Mouse (Mus musculus): ENCODE results near the gene Arhgef2. TPM values are rescaled to one million over a fixed set of nuclear protein-coding genes. Genes with fewer than 3 reads are reported as not detected.

The Arhgef2 gene
- polyA plus RNA-seq (2021; fragmentation: Nextera tagmentation): 51.9 and 53.2 TPM in 2 replicates
- long read RNA-seq, experiment 1, full-length matches to known transcripts: 10 of 110 reads
- long read RNA-seq, experiment 1, partial matches to known transcripts: 54 of 110 reads
- long read RNA-seq, experiment 1, other reads (novel, unspliced or antisense): 46 of 110 reads
- long read RNA-seq, experiment 2, full-length matches to known transcripts: 78 of 358 reads
- long read RNA-seq, experiment 2, partial matches to known transcripts: 55 of 358 reads
- long read RNA-seq, experiment 2, other reads (novel, unspliced or antisense): 225 of 358 reads

GRCm38 (mm10) chr3:88605666-88606065 lies at the start of gene Arhgef2:
Gene Arhgef2, plus strand, starts transcription at chr3:88605966.

DNA sequence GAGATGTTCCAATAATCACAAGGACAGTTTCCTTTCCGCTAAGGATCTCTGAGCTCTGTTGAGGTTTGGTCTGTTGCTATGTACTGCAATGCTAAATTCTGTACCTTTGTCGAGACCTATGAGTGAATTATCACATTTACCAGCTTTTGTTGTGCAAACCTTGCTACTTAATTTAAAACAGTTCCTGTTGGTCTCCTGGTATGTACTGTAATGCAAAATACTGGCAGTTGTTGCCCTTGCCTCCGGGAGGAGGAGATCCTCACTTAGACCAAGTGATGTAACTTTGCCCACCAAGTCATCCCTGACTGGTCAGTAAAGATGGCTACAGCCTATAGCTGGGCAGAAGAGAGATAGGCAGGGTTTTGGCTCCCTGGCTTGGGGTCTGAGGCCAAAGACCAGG lies 30.2 kb upstream of the Arhgef2 start, which contains the start of gene Ssr2:
TSS of gene Ssr2 (plus strand) at position 337 of the 400 bp plus-strand sequence.

DNA sequence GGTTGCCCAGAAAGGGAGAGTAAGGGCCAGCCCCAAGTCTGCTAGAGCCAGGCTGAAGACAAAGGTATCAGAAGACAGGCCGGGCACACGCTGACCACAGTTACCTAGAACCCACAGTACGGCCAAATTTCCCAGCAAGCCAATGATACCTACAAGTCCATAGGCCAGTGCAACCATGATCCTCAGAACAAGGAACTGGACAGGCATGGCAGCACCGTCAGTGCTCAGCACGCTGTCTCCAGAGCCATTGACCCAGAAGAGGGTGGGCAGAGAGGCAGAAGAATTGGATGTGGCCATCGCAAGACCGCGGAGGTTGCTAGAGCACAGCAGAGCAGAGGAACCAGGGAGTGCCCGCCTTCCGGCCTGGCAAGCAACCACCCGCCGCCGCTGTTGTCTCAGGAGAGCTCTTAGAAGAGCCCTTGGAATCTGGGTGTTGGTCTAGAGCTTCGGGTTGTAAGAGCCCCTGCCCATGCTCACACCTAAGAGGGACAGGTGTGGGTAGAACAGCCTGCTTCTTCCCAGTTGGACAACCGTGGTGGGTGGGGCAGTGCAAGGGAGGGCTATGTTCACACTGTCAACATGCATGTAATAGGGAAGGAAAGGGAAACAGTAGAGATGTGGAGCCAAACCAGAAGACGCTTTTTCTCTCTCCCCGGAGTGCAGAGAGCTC lies 47.2 kb downstream of the Arhgef2 start, which contains the start of gene Rxfp4:
TSS of gene Rxfp4 (minus strand) at position 297 of the 670 bp plus-strand sequence.

DNA sequence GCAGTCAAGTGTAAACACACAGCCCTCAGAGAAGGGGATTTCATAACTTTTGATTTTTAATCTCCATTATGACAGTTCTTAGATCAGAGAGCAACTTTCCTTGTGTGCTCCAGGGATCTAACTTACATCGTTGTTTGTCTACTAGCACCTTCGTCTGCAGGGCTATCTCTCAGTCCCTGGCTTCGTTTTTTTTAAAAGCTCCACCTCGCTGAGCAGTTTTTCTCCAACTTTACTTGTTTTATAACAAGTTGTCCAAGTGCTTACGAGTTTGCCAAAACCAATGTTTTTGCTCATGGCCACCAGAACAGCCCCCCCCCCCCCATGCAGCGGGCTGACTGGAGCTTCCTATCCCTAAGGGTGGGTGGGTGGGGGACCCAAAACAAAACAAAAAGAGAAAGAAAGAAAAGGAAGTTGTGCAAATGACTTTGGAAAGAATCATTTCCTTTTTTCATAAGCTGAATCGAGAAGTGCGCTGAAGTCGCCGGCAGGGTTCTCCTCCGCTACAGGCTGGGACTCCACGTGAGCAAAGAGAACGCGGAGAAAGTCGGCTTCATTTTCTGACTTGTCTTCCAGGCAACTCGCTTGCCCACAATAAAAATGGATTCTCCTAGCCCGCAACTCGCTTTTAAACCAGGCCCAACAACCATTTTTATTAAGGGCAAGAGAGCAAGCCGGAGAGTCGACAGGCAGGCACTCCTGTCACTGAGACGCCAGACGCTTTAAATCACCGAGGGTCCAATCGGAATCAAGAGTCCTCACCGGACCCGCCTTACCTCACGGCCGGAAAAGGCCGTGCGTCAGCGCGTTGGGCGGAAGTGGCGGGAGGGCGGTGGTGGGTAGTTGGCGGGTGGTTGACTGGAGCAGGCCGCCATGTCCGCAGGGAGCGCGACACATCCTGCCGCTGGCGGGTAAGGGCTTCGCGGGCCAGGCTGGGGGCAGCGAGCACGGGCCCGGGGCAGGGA lies 79.5 kb downstream of the Arhgef2 start, which contains the start of gene Khdc4:
TSS of gene Khdc4 (plus strand) at position 824 of the 962 bp plus-strand sequence.

Other genes starting within 250 kb of the Arhgef2 start
- 18.9 and 21.1 TPM in 2 replicates for gene Paqr6, start 241.4 kb upstream of the Arhgef2 start, polyA plus RNA-seq (2021; fragmentation: Nextera tagmentation)
- not detected in 2 replicates for gene Bglap3, start 233.2 kb upstream of the Arhgef2 start, polyA plus RNA-seq (2021; fragmentation: Nextera tagmentation)
- not detected in 2 replicates for gene Bglap2, start 227.3 kb upstream of the Arhgef2 start, polyA plus RNA-seq (2021; fragmentation: Nextera tagmentation)
- 0.48 TPM in 1 of 2 replicates, not detected in the other for gene Bglap, start 221.5 kb upstream of the Arhgef2 start, polyA plus RNA-seq (2021; fragmentation: Nextera tagmentation)
- gene Pmf1, start 195.6 kb upstream of the Arhgef2 start, polyA plus RNA-seq (2021; fragmentation: Nextera tagmentation): 6.6 and 7.3 TPM in 2 replicates
- gene Slc25a44, start 180.8 kb upstream of the Arhgef2 start, polyA plus RNA-seq (2021; fragmentation: Nextera tagmentation): 40.4 and 41.6 TPM in 2 replicates
- gene Sema4a, start 144.8 kb upstream of the Arhgef2 start, polyA plus RNA-seq (2021; fragmentation: Nextera tagmentation): 9.7 and 10.8 TPM in 2 replicates
- 38.9 and 42.1 TPM in 2 replicates for gene Lmna, start 96.0 kb upstream of the Arhgef2 start, polyA plus RNA-seq (2021; fragmentation: Nextera tagmentation)
- gene Mex3a, start 73.6 kb upstream of the Arhgef2 start, polyA plus RNA-seq (2021; fragmentation: Nextera tagmentation): 0.19 and 0.24 TPM in 2 replicates
- gene Rab25, start 57.7 kb upstream of the Arhgef2 start, polyA plus RNA-seq (2021; fragmentation: Nextera tagmentation): 0.14 TPM in 1 of 2 replicates, not detected in the other
- 126 and 151 TPM in 2 replicates for gene Lamtor2, start 52.9 kb upstream of the Arhgef2 start, polyA plus RNA-seq (2021; fragmentation: Nextera tagmentation)
- 12.7 and 13.2 TPM in 2 replicates for gene Ubqln4, start 52.2 kb upstream of the Arhgef2 start, polyA plus RNA-seq (2021; fragmentation: Nextera tagmentation)
- 214 and 223 TPM in 2 replicates for gene Ssr2, start 30.1 kb upstream of the Arhgef2 start, polyA plus RNA-seq (2021; fragmentation: Nextera tagmentation)
- not detected in 2 replicates for gene Rxfp4, start 47.2 kb downstream of the Arhgef2 start, polyA plus RNA-seq (2021; fragmentation: Nextera tagmentation)
- 25.7 and 28.9 TPM in 2 replicates for gene Khdc4, start 79.8 kb downstream of the Arhgef2 start, polyA plus RNA-seq (2021; fragmentation: Nextera tagmentation)
- 53.2 and 54.9 TPM in 2 replicates for gene Rit1, start 110.9 kb downstream of the Arhgef2 start, polyA plus RNA-seq (2021; fragmentation: Nextera tagmentation)
- gene Syt11, start 169.2 kb downstream of the Arhgef2 start, polyA plus RNA-seq (2021; fragmentation: Nextera tagmentation): 274 and 343 TPM in 2 replicates
- gene Gon4l, start 229.3 kb downstream of the Arhgef2 start, polyA plus RNA-seq (2021; fragmentation: Nextera tagmentation): 5.6 and 6.8 TPM in 2 replicates

All from layer of hippocampus, adult 6 months (tissue).